Mouse (Mus musculus) heart, postnatal 0 days (tissue): ENCODE measurements around the gene Retreg1.

Experiments used
- CTCF ChIP-seq: IDR thresholded peaks from 2 replicates; pipeline ENCODE4 v1.5.1; 2016; ENCODE audit warnings: antibody characterized with exemption, control low read depth, low read depth
- EP300 ChIP-seq: IDR thresholded peaks from 2 replicates; pipeline ENCODE4 v1.6.1; 2016; ENCODE audit warnings: antibody characterized with exemption, low read depth

GRCm38 (mm10) chr15:25844013-25844570, 1.1 kb downstream of the Retreg1 start:
- TF ChIP-seq CTCF, result no peak
- no peak for TF ChIP-seq EP300
